Mouse (Mus musculus): ENCODE measurements at regions not wholly inside any gene's neighbourhood (a gene's known extent, or its start where the extent isn't known, plus 50 kb on each side); places are given as distances from the start of the nearest gene placed in this dataset.

- TF ChIP-seq POLR2A (IDR thresholded peaks at IDR 0.05; ENCODE audit: low read depth, low read length) (no peak), CTCF (IDR thresholded peaks at IDR 0.05; ENCODE audit: extremely low read depth, insufficient read length, insufficient replicate concordance, low read depth, low read length) (no peak)
These were observed 84.0 kb upstream of the Top1 start for GRCm38 (mm10) chr2:160561711-160562110.
